Mouse (Mus musculus) liver, embryonic 13.5 days (tissue): Measurements from ENCODE around the gene Rfx8. TPM values are rescaled to one million over a fixed set of nuclear protein-coding genes. Genes with fewer than 3 reads are reported as not detected.

Source experiments
- ATAC-seq: fragments of 200-750 bp; cut with Nextera tagmentation; 2 replicates; pipeline ENCODE4 v1.8.0; 2017; ENCODE audit warnings: low read depth, mild to moderate bottlenecking, moderate number of reproducible peaks, moderate library complexity
- DNase-seq: peaks from one replicate; pipeline ENCODE4 v3.0.0; 2022
- H3K27ac ChIP-seq: fragments of 300-500 bp; sonication (generic); 2 replicates; pipeline ENCODE4 v1.5.1; 2015; ENCODE audit warnings: moderate library complexity, mild to moderate bottlenecking, inconsistent platforms
- H3K27me3 ChIP-seq: fragments of 300-500 bp; sonication (generic); 2 replicates; pipeline ENCODE4 v1.6.1; 2015; ENCODE audit warnings: mild to moderate bottlenecking, inconsistent platforms
- H3K36me3 ChIP-seq: fragments of 300-500 bp; sonication (generic); 2 replicates; pipeline ENCODE4 v1.6.1; 2015; ENCODE audit warnings: mild to moderate bottlenecking, inconsistent platforms
- H3K4me1 ChIP-seq: fragments of 300-500 bp; sonication (generic); replicated peaks from 2 replicates; pipeline ENCODE4 v1.6.1; 2015; ENCODE audit warnings: inconsistent platforms
- H3K4me2 ChIP-seq: fragments of 300-500 bp; sonication (generic); 2 replicates; pipeline ENCODE4 v1.6.1; 2015; ENCODE audit warnings: inconsistent platforms, mild to moderate bottlenecking, moderate library complexity
- H3K4me3 ChIP-seq: fragments of 300-500 bp; sonication (generic); replicated peaks from 2 replicates; pipeline ENCODE4 v1.5.1; 2015; ENCODE audit warnings: mild to moderate bottlenecking, inconsistent platforms
- H3K9ac ChIP-seq: fragments of 300-500 bp; sonication (generic); 2 replicates; pipeline ENCODE4 v1.6.1; 2015; ENCODE audit warnings: mild to moderate bottlenecking, inconsistent platforms
- H3K9me3 ChIP-seq: fragments of 300-500 bp; sonication (generic); replicated peaks from 2 replicates; pipeline ENCODE4 v1.6.1; 2016; ENCODE audit warnings: inconsistent platforms
- WGBS: fragments of 180-500 bp; shearing (Covaris S2); methylation state at CpG from one replicate; pipeline ENCODE4 v1.1.7; 2015; ENCODE audit not compliant: insufficient replicate concordance; 5-methylcytosine and 5-hydroxymethylcytosine counted together
- polyA plus RNA-seq: library from polyadenylated mRNA; unstranded; fragments of >200 nt; fragmentation: Nextera tagmentation; extraction: Ambion mirVana; gene quantifications from 2 replicates; pipeline ENCODE4 v1.2.1, GENCODE M21; 2015

Gene Rfx8
- polyA plus RNA-seq, 1 experiment from 2014 or later, result 0.06 TPM

DNA sequence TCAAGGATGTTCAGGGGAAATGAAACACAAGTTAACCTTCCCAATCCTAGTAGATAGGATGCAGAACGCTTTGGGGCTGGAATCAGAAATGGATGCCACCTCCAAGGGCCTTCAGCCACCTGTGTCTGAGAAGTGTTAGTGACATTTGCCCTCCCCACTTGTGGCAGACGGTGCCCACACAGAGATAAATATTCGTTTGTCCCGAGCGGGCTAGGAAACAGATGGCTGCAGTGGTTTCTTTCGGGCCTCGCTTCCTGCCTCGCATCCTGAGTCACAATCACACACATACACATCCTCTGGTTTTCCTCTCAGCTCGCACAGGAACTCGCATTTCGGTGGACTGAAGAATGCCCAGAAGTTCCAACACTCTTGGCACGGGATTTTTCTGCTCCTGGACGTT, 13.5 kb upstream of the Rfx8 start:
- Histone ChIP-seq H3K9me3 (no peaks in the 10 kb centered on the region), H3K36me3 (no peaks in the 10 kb centered on the region), H3K4me1 (peaks cover 43% of the 10 kb centered on the region), H3K27me3 (no peaks in the 10 kb centered on the region), H3K4me2 (peak overlapping the region; percentile 51), H3K4me3 (peak overlapping the region; percentile 11; the same call in 1 of the 2 replicates), H3K9ac (no peak overlapping the region), H3K27ac (peak overlapping the region; percentile 83; the same call in 1 of the 2 replicates)
- no peak for ATAC-seq
- DNase-seq, result no peak
- 16% methylated on average over 13 of the region's 13 CpGs for WGBS

- ATAC-seq (no peak), DNase-seq (no peak)
- Histone ChIP-seq H3K36me3 (no peaks in the 10 kb centered on the region), H3K4me2 (peak overlapping the region; percentile 51; the same call in 1 of the 2 replicates), H3K27ac (0 out of 2 replicates have a peak overlapping the region, but pooled peaks have one; percentile 48), H3K9ac (no peak overlapping the region), H3K4me3 (no peak overlapping the region), H3K27me3 (no peaks in the 10 kb centered on the region), H3K9me3 (no peaks in the 10 kb centered on the region), H3K4me1 (peaks cover 43% of the 10 kb centered on the region)
- WGBS, result 54% methylated on average over 10 of the region's 10 CpGs
Measured at GRCm38 (mm10) chr1:39733876-39734275, 13.1 kb upstream of the Rfx8 start.

DNA sequence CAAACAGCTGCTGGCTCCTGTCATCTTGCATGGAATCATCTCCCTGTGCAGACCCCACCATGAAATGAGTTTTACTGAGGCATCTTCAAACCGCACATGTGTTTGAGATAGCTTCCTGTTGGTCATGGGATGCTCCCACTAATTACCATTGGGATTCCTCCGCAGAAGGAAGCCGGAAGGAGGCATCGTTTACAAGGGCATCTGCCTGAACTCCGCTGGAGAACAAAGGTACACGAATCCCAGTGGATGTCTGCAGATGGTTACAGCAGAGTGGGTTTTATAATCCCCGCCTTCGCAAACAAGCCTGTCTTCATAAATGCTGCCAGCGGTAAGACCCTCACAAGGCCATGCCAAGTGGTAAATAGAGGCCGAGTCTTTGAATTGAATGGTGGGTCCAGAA, 11.3 kb upstream of the Rfx8 start:
- Histone ChIP-seq H3K4me2 (no peak overlapping the region), H3K4me1 (peaks cover 43% of the 10 kb centered on the region), H3K4me3 (no peak overlapping the region), H3K27me3 (no peaks in the 10 kb centered on the region), H3K36me3 (no peaks in the 10 kb centered on the region), H3K27ac (no peak overlapping the region), H3K9me3 (no peaks in the 10 kb centered on the region), H3K9ac (no peak overlapping the region)
- DNase-seq (no peak), ATAC-seq (no peak)
- 69% methylated on average over 10 of the region's 10 CpGs for WGBS

GRCm38 (mm10) chr1:39731543-39731942, 10.7 kb upstream of the Rfx8 start:
- Histone ChIP-seq H3K27me3 (no peaks in the 10 kb centered on the region), H3K4me1 (peaks cover 38% of the 10 kb centered on the region), H3K9me3 (no peaks in the 10 kb centered on the region), H3K4me3 (no peak overlapping the region), H3K27ac (0 out of 2 replicates have a peak overlapping the region, but pooled peaks have one; percentile 7), H3K4me2 (no peak overlapping the region), H3K9ac (no peak overlapping the region), H3K36me3 (no peaks in the 10 kb centered on the region)
- ATAC-seq (no peak), DNase-seq (no peak)
- WGBS, result 35% methylated on average over 9 of the region's 9 CpGs

- Histone ChIP-seq H3K4me3 (no peak overlapping the region), H3K4me1 (peaks cover 32% of the 10 kb centered on the region), H3K9ac (no peak overlapping the region), H3K27ac (0 out of 2 replicates have a peak overlapping the region, but pooled peaks have one; percentile 7), H3K36me3 (no peaks in the 10 kb centered on the region), H3K27me3 (no peaks in the 10 kb centered on the region), H3K4me2 (no peak overlapping the region), H3K9me3 (no peaks in the 10 kb centered on the region)
- ATAC-seq (no peak), DNase-seq (no peak)
- 55% methylated on average over 5 of the region's 5 CpGs for WGBS
Measured at GRCm38 (mm10) chr1:39730868-39731267, 10.1 kb upstream of the Rfx8 start.

GRCm38 (mm10) chr1:39729919-39730318, 9.1 kb upstream of the Rfx8 start:
- Histone ChIP-seq H3K27ac (no peak overlapping the region), H3K9me3 (no peaks in the 10 kb centered on the region), H3K9ac (no peak overlapping the region), H3K4me2 (no peak overlapping the region), H3K27me3 (no peaks in the 10 kb centered on the region), H3K4me1 (peaks cover 22% of the 10 kb centered on the region), H3K4me3 (no peak overlapping the region), H3K36me3 (no peaks in the 10 kb centered on the region)
- DNase-seq, result no peak
- WGBS, result 65% methylated on average over 6 of the region's 6 CpGs
- ATAC-seq, result no peak

GRCm38 (mm10) chr1:39721351-39721726, 542 bp upstream of the Rfx8 start:
- 26% methylated on average over 9 of the region's 9 CpGs for WGBS
- Histone ChIP-seq H3K4me3 (peak overlapping the region; percentile 58), H3K27me3 (peaks cover 7% of the 10 kb centered on the region; the same call in 1 of the 2 replicates), H3K9me3 (no peaks in the 10 kb centered on the region), H3K36me3 (no peaks in the 10 kb centered on the region), H3K4me2 (peak overlapping the region; percentile 69), H3K4me1 (peaks cover 10% of the 10 kb centered on the region), H3K27ac (no peak overlapping the region), H3K9ac (peak overlapping the region; percentile 55; the same call in 1 of the 2 replicates)
- ATAC-seq (no peak), DNase-seq (no peak)

- Histone ChIP-seq H3K27me3 (peaks cover 12% of the 10 kb centered on the region; the same call in 1 of the 2 replicates), H3K4me1 (peaks cover 10% of the 10 kb centered on the region), H3K36me3 (no peaks in the 10 kb centered on the region), H3K4me2 (peak overlapping the region; percentile 69), H3K27ac (no peak overlapping the region), H3K9ac (no peak overlapping the region), H3K9me3 (no peaks in the 10 kb centered on the region), H3K4me3 (peak overlapping the region; percentile 58; the same call in 1 of the 2 replicates)
- no peak for DNase-seq
- WGBS, result 29% methylated on average over 2 of the region's 2 CpGs
- ATAC-seq, result no peak
Measured at GRCm38 (mm10) chr1:39720186-39720585, 611 bp downstream of the Rfx8 start.

DNA sequence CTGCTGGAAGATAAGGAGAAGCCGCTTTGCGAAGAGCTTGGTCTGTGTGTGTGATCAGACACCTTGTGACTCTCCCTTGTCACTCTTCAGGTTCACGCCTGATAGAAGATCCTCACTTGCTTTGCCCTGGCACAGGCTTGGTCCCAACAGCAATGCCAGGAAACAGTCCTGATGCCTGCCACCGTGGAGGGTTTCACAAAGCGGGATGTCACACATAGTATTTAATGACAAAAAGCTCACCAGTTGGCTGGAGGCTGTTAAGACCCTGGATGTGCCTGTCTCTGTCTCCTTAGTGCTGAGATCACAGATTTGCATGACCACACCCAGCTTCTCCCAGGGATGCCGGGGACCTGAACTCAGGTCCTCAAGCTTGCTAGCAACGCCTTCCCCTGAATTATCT, 5.2 kb downstream of the Rfx8 start:
- Histone ChIP-seq H3K36me3 (no peaks in the 10 kb centered on the region), H3K4me2 (no peak overlapping the region), H3K9me3 (no peaks in the 10 kb centered on the region), H3K9ac (no peak overlapping the region), H3K27me3 (peaks cover 12% of the 10 kb centered on the region; the same call in 1 of the 2 replicates), H3K4me1 (peaks cover 8% of the 10 kb centered on the region), H3K27ac (no peak overlapping the region), H3K4me3 (no peak overlapping the region)
- WGBS, result 65% methylated on average over 7 of the region's 7 CpGs
- no peak for ATAC-seq
- no peak for DNase-seq

GRCm38 (mm10) chr1:39714729-39715128, 6.1 kb downstream of the Rfx8 start:
- H3K4me1 ChIP-seq, result peaks cover 7% of the 10 kb centered on the region

DNA sequence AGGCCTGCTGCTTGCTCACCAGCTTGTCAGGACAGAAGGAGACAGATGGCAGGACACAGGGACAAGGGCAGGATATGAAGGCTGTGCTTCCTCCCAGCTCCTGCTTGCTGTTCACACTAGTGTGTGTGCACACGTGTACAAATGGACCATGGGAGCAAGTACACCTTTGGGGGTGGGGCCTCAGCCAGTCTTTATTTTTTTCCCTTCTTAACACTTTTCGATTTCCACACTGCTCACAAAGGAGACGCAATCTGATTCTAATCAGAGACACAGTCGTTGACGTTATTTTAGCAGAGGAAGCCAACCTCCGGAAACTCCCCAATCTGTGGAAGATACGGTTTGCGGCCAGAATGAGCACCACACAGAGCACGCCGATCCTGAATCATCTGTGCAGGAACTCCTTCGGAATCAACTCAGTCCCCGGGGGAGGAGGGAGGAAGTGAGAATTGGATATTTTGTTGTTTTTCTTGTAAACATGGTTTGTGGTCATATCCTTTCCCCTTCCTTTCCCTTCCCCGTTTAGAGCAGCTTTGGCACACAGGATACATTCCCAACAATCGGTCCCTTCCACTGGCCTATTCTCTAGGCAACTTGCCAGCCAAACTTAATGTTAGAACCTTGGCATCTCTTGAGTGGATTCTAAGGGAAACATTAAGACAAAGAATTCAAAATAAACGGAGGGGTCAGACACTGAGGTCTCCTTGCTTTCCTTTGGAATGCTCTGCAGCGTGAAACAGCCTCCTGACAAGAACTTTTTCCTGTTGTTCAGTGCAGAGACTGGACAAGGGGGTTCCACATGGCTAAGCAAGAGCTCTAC, 6.7 kb downstream of the Rfx8 start:
- DNase-seq (no peak), ATAC-seq (peak; percentile 47; the same call in 1 of the 2 replicates)
- H3K4me1 ChIP-seq, result peaks cover 7% of the 10 kb centered on the region
- H3K9ac ChIP-seq, result no peak overlapping the region
- no peaks in the 10 kb centered on the region for H3K36me3 ChIP-seq
- 21% methylated on average over 16 of the region's 16 CpGs for WGBS
- H3K4me3 ChIP-seq, result no peak overlapping the region
- peak overlapping the region; percentile 36; the same call in 1 of the 2 replicates for H3K27ac ChIP-seq
- no peak overlapping the region for H3K4me2 ChIP-seq
- no peaks in the 10 kb centered on the region for H3K9me3 ChIP-seq
- 0 out of 2 replicates have a peak, but pooled peaks cover 9% of the 10 kb centered on the region for H3K27me3 ChIP-seq

More at GRCm38 (mm10) chr1:39714729-39715128, 6.1 kb downstream of the Rfx8 start:
- no peak overlapping the region for H3K9ac ChIP-seq
- ATAC-seq, result no peak
- no peaks in the 10 kb centered on the region for H3K36me3 ChIP-seq
- no peak overlapping the region for H3K4me3 ChIP-seq
- H3K9me3 ChIP-seq, result no peaks in the 10 kb centered on the region
- H3K27me3 ChIP-seq, result 0 out of 2 replicates have a peak, but pooled peaks cover 9% of the 10 kb centered on the region
- 48% methylated on average over 3 of the region's 3 CpGs for WGBS
- H3K4me2 ChIP-seq, result no peak overlapping the region
- DNase-seq, result no peak
- peak overlapping the region; percentile 36; the same call in 1 of the 2 replicates for H3K27ac ChIP-seq
